Mouse (Mus musculus) granulocyte monocyte progenitor cell, adult 5-6 weeks (primary cell): ENCODE results near the gene Pip4p1. TPM values are rescaled to one million over a fixed set of nuclear protein-coding genes. Genes with fewer than 3 reads are reported as not detected.
A peak's percentile ranks its signal among the peaks of the same experiment; 100 is the strongest.

Experiments
- ATAC-seq: replicated peaks from 2 replicates; pipeline ENCODE4 v1.8.0; 2016; ENCODE audit warnings: mild to moderate bottlenecking, moderate TSS enrichment, inconsistent platforms; ENCODE audit not compliant: poor library complexity, severe bottlenecking
- total RNA-seq, 2 experiments: library from RNA; stranded (forward) in 1 of 2; stranded (reverse) in 1 of 2; fragments of 200-712, 200-1000 nt in 1 of 2; fragments of >200 nt in 1 of 2; fragmentation: Nextera tagmentation in 1 of 2; gene quantifications; 2 replicates each; pipeline ENCODE4 v1.2.3; 2014 to 2017

Gene Pip4p1
- total RNA-seq, 2 experiments from 2014 or later = 25.0 to 48.4 TPM

DNA sequence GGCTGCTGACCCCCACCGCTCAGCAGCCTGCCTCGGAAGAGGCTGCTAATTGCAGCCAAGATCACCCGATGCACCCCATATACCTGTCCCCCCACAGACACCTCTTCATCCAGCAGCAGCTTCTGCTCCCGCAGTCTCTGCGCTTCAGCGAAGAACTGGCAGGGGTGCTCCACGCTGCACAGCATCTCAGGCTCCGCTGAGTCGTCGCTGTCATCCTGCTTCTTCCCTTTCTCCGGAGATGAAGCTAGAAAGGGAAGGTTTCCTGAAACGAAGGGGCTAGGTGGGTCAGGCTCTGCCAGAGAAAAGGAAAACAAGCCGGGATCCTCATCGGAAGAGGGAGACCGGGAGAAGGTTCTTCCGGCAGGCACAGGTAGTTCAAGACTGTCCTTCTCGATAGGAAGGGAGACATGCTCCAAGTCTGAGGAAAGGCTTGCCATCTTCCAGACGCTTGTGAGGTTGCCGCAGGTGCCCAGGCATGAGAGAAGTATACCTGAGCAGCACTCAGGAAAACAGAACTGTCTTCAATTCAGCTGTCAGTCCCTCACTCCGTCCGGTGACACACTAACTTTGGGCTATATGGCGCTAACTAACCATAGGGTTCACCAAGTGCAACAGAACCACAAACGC lies 33.8 kb downstream of the Pip4p1 start:
- no peak for ATAC-seq

DNA sequence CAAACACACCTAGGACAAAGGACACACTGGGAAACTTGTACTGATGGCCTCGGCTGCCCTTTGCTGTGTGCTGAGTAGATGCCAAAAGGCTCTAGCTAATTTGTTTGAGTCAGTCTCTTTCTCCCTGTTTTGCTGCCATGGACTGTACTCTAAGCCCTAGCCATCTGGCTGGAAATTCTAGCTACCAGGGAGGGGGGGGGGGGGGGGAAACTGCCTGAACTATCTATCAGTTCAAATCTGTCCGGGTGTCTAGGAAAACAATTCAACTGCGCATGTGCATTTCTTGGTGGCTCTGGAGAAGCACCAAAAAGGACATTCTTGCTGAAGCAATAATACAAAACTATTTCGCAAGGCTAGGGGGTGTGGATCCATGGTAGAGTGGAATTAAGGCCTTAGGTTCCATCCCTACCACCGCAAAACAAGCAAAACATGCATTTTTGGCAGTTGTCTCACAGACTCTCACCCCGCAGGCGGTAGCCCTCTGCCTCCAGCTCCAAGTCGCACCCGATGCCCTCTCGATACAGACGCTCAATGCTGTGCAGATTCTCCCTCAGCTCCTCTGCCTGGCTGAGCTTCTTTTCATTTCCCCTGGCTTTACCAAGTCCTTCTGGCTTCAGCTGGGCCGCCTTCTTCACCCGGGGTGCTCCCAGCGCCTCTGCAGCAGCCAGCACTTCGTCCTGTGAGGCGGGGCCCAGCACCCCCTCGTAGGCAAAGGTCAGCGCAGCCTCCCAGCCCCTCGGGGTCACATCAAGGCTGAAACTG lies 34.5 kb downstream of the Pip4p1 start:
- peak; percentile 57 for ATAC-seq

DNA sequence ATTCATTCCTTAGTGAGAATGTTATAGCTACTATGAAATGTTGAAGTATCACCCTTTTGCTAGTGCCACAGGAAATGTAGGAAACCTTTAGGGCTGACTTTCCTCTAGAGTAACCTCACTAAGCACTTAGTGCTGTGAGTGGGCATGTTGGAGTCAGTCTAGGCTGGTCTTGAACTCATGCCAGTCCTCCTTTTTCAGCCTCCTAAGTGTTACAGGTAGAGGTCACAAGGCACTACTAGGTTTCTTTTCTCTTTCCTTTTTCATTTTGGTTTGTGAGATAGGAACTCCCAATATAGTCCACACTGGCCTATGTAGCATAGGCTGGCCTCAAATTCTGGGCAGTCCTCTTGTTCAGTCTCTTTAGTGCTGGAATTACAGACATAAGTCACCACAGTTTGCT lies 35.2 kb downstream of the Pip4p1 start:
- no peak for ATAC-seq

DNA sequence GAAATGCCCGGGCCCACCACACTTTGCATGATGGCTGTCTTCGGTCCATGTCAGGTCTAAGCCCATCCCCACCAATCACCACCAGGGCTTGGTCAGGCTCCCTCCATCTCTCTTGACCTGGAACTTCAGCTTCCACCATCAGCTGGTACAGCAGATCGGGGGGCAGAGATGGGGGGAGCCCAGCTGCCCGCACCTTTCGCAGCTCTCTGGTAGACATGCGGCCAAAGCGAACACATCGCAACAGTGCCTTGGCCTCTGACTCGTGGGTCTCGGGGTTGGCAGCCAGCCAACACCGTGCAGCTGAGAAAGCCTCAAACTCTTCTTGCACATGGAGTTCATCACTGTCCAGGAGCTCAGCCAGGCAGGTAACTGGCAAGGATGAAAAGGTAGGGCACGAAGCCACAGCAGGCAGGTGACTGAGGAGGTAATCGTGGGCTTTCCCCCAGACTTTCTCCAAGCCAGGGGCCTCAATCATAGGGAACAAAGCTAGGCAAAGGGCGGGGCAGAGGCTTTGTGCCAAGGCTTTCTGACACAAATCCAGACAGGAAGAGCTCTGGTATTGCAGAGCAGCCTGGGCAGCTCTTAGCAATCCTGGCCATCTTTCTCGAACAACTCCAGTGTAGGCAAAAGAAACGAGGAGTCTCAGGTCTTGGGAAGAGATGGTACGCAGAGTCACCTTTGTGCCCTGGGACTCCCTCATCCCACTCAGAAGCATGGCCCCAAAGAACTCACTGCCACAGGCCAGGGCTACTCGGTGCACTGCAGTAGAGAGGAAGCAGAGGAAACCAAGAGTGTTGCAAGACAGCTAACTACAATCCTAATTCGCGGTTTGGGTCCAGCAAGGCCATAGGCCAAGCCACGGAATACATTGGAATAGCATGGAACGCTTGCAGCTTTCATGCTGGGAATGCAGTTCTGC lies 37.9 kb downstream of the Pip4p1 start:
- ATAC-seq = peak; percentile 61

DNA sequence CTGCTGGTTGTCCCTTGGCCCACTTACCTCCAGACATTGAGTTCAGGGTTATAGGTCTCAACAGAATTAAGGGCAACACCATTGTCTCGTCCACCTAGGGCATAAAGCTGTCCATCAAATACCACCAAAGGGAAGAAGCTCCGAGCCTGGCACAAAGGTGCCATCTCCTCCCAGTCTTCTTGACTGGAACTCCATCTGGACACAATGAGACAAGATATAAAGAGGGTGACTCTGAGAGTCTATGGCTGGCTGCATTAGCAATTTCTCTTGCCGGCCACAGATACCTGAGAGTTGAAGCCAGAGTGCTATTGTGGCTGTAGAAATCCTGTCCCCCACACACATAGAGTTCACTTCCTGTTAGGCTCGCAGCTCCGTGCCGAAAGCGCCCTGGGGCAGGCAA lies 38.6 kb downstream of the Pip4p1 start:
- peak; percentile 29 for ATAC-seq

DNA sequence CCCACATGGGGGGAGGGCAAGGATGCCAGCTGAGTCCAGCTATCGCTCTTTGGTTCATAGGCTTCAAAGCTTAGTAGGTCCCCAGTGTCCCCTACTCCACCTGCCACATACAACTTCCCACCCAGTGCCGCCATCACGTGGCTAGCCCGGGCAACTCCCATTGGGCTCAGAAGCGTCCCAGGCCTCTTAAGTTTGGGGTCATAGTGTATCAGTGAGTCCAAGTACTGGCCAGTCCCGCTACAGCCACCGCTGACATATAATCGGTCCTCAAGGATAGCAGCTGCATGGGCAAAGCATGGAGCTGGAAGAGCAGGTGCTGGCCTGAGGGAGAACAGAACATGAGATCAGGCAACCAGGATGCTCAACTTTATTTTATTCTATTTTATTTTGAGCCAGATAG lies 39.0 kb downstream of the Pip4p1 start:
- ATAC-seq = no peak

DNA sequence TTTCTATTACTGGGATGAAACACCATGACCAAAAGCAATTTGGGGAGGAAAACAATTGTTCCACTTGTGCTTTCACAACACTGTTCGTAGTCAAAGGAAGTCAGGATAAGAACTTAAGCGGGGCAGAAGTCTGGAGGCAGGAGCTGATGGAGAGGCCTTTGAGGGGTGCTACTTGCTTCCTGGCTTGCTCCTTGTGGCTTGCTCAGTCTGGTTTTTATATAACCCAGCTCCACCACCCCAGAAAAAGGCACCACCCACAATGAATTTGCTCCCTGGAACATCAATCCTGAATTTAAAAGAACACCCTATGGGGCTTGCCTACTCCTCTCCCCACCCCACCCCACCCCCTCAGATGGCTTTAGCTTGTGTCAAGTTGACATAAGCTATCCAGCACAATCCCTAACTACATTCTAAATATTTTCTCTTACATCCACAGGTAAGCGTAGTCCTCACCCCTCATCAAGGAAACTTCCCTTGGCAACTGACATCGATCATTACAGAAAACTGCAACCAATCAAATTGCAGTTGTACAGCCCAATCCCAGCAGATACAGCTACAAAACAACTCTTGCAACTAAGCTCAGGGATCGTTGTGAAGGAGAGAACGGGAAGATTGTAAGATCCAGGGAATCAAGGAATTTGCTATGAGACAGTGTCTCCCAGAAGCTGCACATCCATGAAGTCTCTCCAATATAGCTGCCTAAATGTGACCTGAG lies 54.3 kb downstream of the Pip4p1 start:
- no peak for ATAC-seq

Other genes starting within 250 kb of the Pip4p1 start
- not detected in 2 replicates for gene Olfr747, start 237.7 kb downstream of the Pip4p1 start, total RNA-seq (2014; fragmentation: Nextera tagmentation)
- gene Olfr747, start 237.7 kb downstream of the Pip4p1 start, total RNA-seq (2017) = not detected in 2 replicates
- not detected in 2 replicates for gene Olfr748, start 223.5 kb downstream of the Pip4p1 start, total RNA-seq (2014; fragmentation: Nextera tagmentation)
- gene Olfr748, start 223.5 kb downstream of the Pip4p1 start, total RNA-seq (2017) = not detected in 2 replicates
- gene Olfr749, start 185.8 kb downstream of the Pip4p1 start, total RNA-seq (2014; fragmentation: Nextera tagmentation) = not detected in 2 replicates
- gene Olfr749, start 185.8 kb downstream of the Pip4p1 start, total RNA-seq (2017) = not detected in 2 replicates
- gene Ttc5, start 145.3 kb downstream of the Pip4p1 start, total RNA-seq (2014; fragmentation: Nextera tagmentation) = 43.2 and 47.1 TPM in 2 replicates
- gene Ttc5, start 145.3 kb downstream of the Pip4p1 start, total RNA-seq (2017) = 39.8 and 54.4 TPM in 2 replicates
- gene Ccnb1ip1, start 123.1 kb downstream of the Pip4p1 start, total RNA-seq (2014; fragmentation: Nextera tagmentation) = not detected in 2 replicates
- not detected in 2 replicates for gene Ccnb1ip1, start 123.1 kb downstream of the Pip4p1 start, total RNA-seq (2017)
- 61.2 and 110 TPM in 2 replicates for gene Parp2, start 123.0 kb downstream of the Pip4p1 start, total RNA-seq (2014; fragmentation: Nextera tagmentation)
- gene Parp2, start 123.0 kb downstream of the Pip4p1 start, total RNA-seq (2017) = 85.2 and 92.3 TPM in 2 replicates
- gene Tep1, start 60.3 kb downstream of the Pip4p1 start, total RNA-seq (2014; fragmentation: Nextera tagmentation) = 41.8 and 54.2 TPM in 2 replicates
- gene Tep1, start 60.3 kb downstream of the Pip4p1 start, total RNA-seq (2017) = 17.4 and 21.1 TPM in 2 replicates
- gene Klhl33, start 33.3 kb downstream of the Pip4p1 start, total RNA-seq (2014; fragmentation: Nextera tagmentation) = 0.17 TPM in 1 of 2 replicates, not detected in the other
- gene Klhl33, start 33.3 kb downstream of the Pip4p1 start, total RNA-seq (2017) = 0.10 and 0.73 TPM in 2 replicates
- gene Osgep, start 6.0 kb downstream of the Pip4p1 start, total RNA-seq (2014; fragmentation: Nextera tagmentation) = 77.5 and 111 TPM in 2 replicates
- 110 and 118 TPM in 2 replicates for gene Osgep, start 6.0 kb downstream of the Pip4p1 start, total RNA-seq (2017)
- gene Apex1, start 5.9 kb downstream of the Pip4p1 start, total RNA-seq (2014; fragmentation: Nextera tagmentation) = 214 and 260 TPM in 2 replicates
- 202 and 229 TPM in 2 replicates for gene Apex1, start 5.9 kb downstream of the Pip4p1 start, total RNA-seq (2017)
- 179 and 257 TPM in 2 replicates for gene Pnp, start 226 bp upstream of the Pip4p1 start, total RNA-seq (2014; fragmentation: Nextera tagmentation)
- gene Pnp, start 226 bp upstream of the Pip4p1 start, total RNA-seq (2017) = 252 and 259 TPM in 2 replicates
- not detected in 2 replicates for gene Gm49342, start 13.7 kb upstream of the Pip4p1 start, total RNA-seq (2014; fragmentation: Nextera tagmentation)
- gene Gm49342, start 13.7 kb upstream of the Pip4p1 start, total RNA-seq (2017) = 68.4 TPM in 1 of 2 replicates, not detected in the other
- 5.4 and 16.2 TPM in 2 replicates for gene Pnp2, start 25.1 kb upstream of the Pip4p1 start, total RNA-seq (2014; fragmentation: Nextera tagmentation)
- gene Pnp2, start 25.1 kb upstream of the Pip4p1 start, total RNA-seq (2017) = 4.3 and 5.3 TPM in 2 replicates
- gene Rnase10, start 76.9 kb upstream of the Pip4p1 start, total RNA-seq (2014; fragmentation: Nextera tagmentation) = not detected in 2 replicates
- 2.5 and 3.2 TPM in 2 replicates for gene Rnase10, start 76.9 kb upstream of the Pip4p1 start, total RNA-seq (2017)
- gene Rnase9, start 111.0 kb upstream of the Pip4p1 start, total RNA-seq (2014; fragmentation: Nextera tagmentation) = not detected in 2 replicates
- not detected in 2 replicates for gene Rnase9, start 111.0 kb upstream of the Pip4p1 start, total RNA-seq (2017)
- not detected in 2 replicates for gene Rnase11, start 119.3 kb upstream of the Pip4p1 start, total RNA-seq (2014; fragmentation: Nextera tagmentation)
- gene Rnase11, start 119.3 kb upstream of the Pip4p1 start, total RNA-seq (2017) = not detected in 2 replicates
- 6.2 and 27.0 TPM in 2 replicates for gene Rnase12, start 126.8 kb upstream of the Pip4p1 start, total RNA-seq (2014; fragmentation: Nextera tagmentation)
- gene Rnase12, start 126.8 kb upstream of the Pip4p1 start, total RNA-seq (2017) = 11.0 and 12.6 TPM in 2 replicates
- gene Olfr750, start 143.6 kb upstream of the Pip4p1 start, total RNA-seq (2014; fragmentation: Nextera tagmentation) = not detected in 2 replicates
- gene Olfr750, start 143.6 kb upstream of the Pip4p1 start, total RNA-seq (2017) = not detected in 2 replicates
- 1.7 and 6.8 TPM in 2 replicates for gene Rnase4, start 160.2 kb upstream of the Pip4p1 start, total RNA-seq (2014; fragmentation: Nextera tagmentation)
- 2.5 and 2.9 TPM in 2 replicates for gene Rnase4, start 160.2 kb upstream of the Pip4p1 start, total RNA-seq (2017)
- 0.45 TPM in 1 of 2 replicates, not detected in the other for gene Ang, start 160.3 kb upstream of the Pip4p1 start, total RNA-seq (2014; fragmentation: Nextera tagmentation)
- 1.4 and 1.8 TPM in 2 replicates for gene Ang, start 160.3 kb upstream of the Pip4p1 start, total RNA-seq (2017)
- gene Eddm3b, start 183.6 kb upstream of the Pip4p1 start, total RNA-seq (2014; fragmentation: Nextera tagmentation) = not detected in 2 replicates
- gene Eddm3b, start 183.6 kb upstream of the Pip4p1 start, total RNA-seq (2017) = not detected in 2 replicates
- gene Rnase6, start 193.1 kb upstream of the Pip4p1 start, total RNA-seq (2014; fragmentation: Nextera tagmentation) = 1.2 and 6.1 TPM in 2 replicates
- gene Rnase6, start 193.1 kb upstream of the Pip4p1 start, total RNA-seq (2017) = 8.2 and 10.0 TPM in 2 replicates
- not detected in 2 replicates for gene Rnase1, start 215.9 kb upstream of the Pip4p1 start, total RNA-seq (2014; fragmentation: Nextera tagmentation)
- not detected in 2 replicates for gene Rnase1, start 215.9 kb upstream of the Pip4p1 start, total RNA-seq (2017)
- gene Rnase2b, start 231.4 kb upstream of the Pip4p1 start, total RNA-seq (2014; fragmentation: Nextera tagmentation) = not detected in 2 replicates
- not detected in 2 replicates for gene Rnase2b, start 231.4 kb upstream of the Pip4p1 start, total RNA-seq (2017)